Mouse (Mus musculus): ENCODE data around the gene Tapbp. TPM values are rescaled to one million over a fixed set of nuclear protein-coding genes. Genes with fewer than 3 reads are reported as not detected.
"Not testable (repeated sequence)": the region's sequence is repeated elsewhere in the genome, so short reads cannot be mapped to it uniquely, and the experiment has no call there.

Tapbp gene
- total and polyA plus RNA-seq, 3 experiments, result 45.3 to 134 (median 116) TPM

DNA sequence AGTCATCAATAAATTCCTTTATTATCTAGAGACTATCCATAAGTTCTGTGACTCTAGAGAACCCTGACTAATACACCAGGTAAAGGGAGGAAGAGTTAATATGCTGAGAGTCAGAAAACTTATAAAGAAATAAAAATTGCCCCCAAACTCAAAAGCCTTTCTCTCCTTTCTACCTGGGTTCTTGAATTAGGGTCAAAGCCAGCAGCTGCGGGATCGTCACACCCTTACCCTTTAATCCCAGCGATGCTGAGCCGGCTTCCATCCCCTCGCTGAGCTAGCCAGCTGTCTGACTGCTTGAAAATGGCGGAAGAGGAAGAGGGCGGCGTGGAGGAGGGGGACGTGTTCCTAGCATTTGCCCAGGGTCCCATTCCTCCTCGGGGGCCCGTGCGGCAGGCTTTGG is 42.2 kb upstream of the Tapbp start, which contains the start of gene Gm7029:
Gene Gm7029 (plus strand): TSS at position 301 of the 400 bp plus-strand sequence.
- dilution Hi-C loops (cut with MboI; ENCODE audit: extremely low pct_ligation_motif_present, extremely low pct_unique_long_range_greater_than_20kb, low sequenced_read_pairs); H3K27me3 ChIP-seq (replicated peaks); H3K4me3 ChIP-seq (replicated peaks in 1 of 3; ENCODE audit: low read depth in 2 of 3, low read length in 2 of 3, poor library complexity in 1 of 3); DNase-seq (ENCODE audit: extremely low read depth); H3K4me1 ChIP-seq (ENCODE audit: control insufficient read depth in 1 of 2, insufficient read depth in 2 of 2); H3K27ac ChIP-seq (ENCODE audit: insufficient read depth, low read depth); H3K79me2 ChIP-seq (replicated peaks; ENCODE audit: control insufficient read depth, extremely low read depth, insufficient read depth, poor library complexity, severe bottlenecking); H3K4me2 ChIP-seq (ENCODE audit: insufficient read depth, low read depth, poor library complexity, severe bottlenecking); H3K9ac ChIP-seq (ENCODE audit: insufficient read depth, low read depth); in situ Hi-C loops (cut with MboI; ENCODE audit: low pct_ligation_motif_present, low pct_unique_long_range_greater_than_20kb, low sequenced_read_pairs); H3K9me3 ChIP-seq (replicated peaks; ENCODE audit: low read length): not testable (repeated sequence)
- H3K36me3 ChIP-seq (replicated peaks in 1 of 2; ENCODE audit: control insufficient read depth in 1 of 2, insufficient read depth in 1 of 2, low read length in 1 of 2), result peaks cover 16 to 27% of the 10 kb centered on the region in 2 experiments

GRCm38 (mm10) chr17:33874411-33874810 is 41.3 kb upstream of the Tapbp start:
- H3K9ac ChIP-seq (ENCODE audit: insufficient read depth, low read depth), result no peak overlapping the region
- no peaks in the 10 kb centered on the region for H3K4me1 ChIP-seq (ENCODE audit: control insufficient read depth in 1 of 2, insufficient read depth in 2 of 2)
- no peaks in the 10 kb centered on the region for H3K27me3 ChIP-seq (replicated peaks)
- TF ChIP-seq CHD1 (IDR thresholded peaks at IDR 0.05; ENCODE audit: low read depth, low read length), result no peak
- TF ChIP-seq HCFC1 (IDR thresholded peaks at IDR 0.05; ENCODE audit: low read depth, low read length), result no peak
- no peak for TF ChIP-seq ETS1 (conservative IDR thresholded peaks at IDR 0.05; ENCODE audit: low read depth, low read length)
- no peak for TF ChIP-seq KAT2A (IDR thresholded peaks at IDR 0.05; ENCODE audit: insufficient replicate concordance, low read length)
- TF ChIP-seq ZC3H11A (IDR thresholded peaks at IDR 0.05; ENCODE audit: low read depth, low read length), result no peak
- TF ChIP-seq TBP (conservative IDR thresholded peaks at IDR 0.05; ENCODE audit: low read depth, low read length), result no peak
- TF ChIP-seq MYC (IDR thresholded peaks at IDR 0.05; ENCODE audit: low read depth, low read length), result no peak
- no peak for TF ChIP-seq MAZ (IDR thresholded peaks at IDR 0.05; ENCODE audit: low read depth, low read length)
- TF ChIP-seq ELF1 (IDR thresholded peaks at IDR 0.05; ENCODE audit: low read depth, low read length), result no peak
- TF ChIP-seq UBTF (IDR thresholded peaks at IDR 0.05; ENCODE audit: low read depth, low read length), result no peak
- no peak for TF ChIP-seq USF1 (IDR thresholded peaks at IDR 0.05; ENCODE audit: low read depth, low read length)
- TF ChIP-seq GABPA (IDR thresholded peaks at IDR 0.05; ENCODE audit: insufficient replicate concordance, low read depth, low read length), result no peak
- no peak for TF ChIP-seq JUN (IDR thresholded peaks at IDR 0.05; ENCODE audit: insufficient read depth, low read depth, low read length)
- TF ChIP-seq E2F4 (IDR thresholded peaks at IDR 0.05; ENCODE audit: insufficient replicate concordance, low read depth, low read length), result no peak
- no peak for TF ChIP-seq CTCF (conservative IDR thresholded peaks at IDR 0.05 in 1 of 2, IDR thresholded peaks at IDR 0.05 in 1 of 2; ENCODE audit: low read depth in 2 of 2, low read length in 2 of 2)
- no peak for TF ChIP-seq IRF4 (IDR thresholded peaks at IDR 0.05; ENCODE audit: low read depth, low read length)
- no peak for TF ChIP-seq NELFE (IDR thresholded peaks at IDR 0.05; ENCODE audit: low read depth, low read length)
- no peak for TF ChIP-seq MAFK (IDR thresholded peaks at IDR 0.05; ENCODE audit: insufficient replicate concordance, low read length)
- DNase-seq (ENCODE audit: extremely low read depth), result no peak
- in situ Hi-C loops (cut with MboI; ENCODE audit: low pct_ligation_motif_present, low pct_unique_long_range_greater_than_20kb, low sequenced_read_pairs) (no loop called here), dilution Hi-C loops (cut with MboI; ENCODE audit: extremely low pct_ligation_motif_present, extremely low pct_unique_long_range_greater_than_20kb, low sequenced_read_pairs) (no loop called here)
- no peak overlapping the region for H3K4me2 ChIP-seq (ENCODE audit: insufficient read depth, low read depth, poor library complexity, severe bottlenecking)
- H3K27ac ChIP-seq (ENCODE audit: insufficient read depth, low read depth), result no peak overlapping the region
- no peaks in the 10 kb centered on the region for H3K79me2 ChIP-seq (replicated peaks; ENCODE audit: control insufficient read depth, extremely low read depth, insufficient read depth, poor library complexity, severe bottlenecking)
- H3K36me3 ChIP-seq (replicated peaks in 1 of 2; ENCODE audit: control insufficient read depth in 1 of 2, insufficient read depth in 1 of 2, low read length in 1 of 2), result peaks cover 20 to 31% of the 10 kb centered on the region in 2 experiments
- no peaks in the 10 kb centered on the region for H3K9me3 ChIP-seq (replicated peaks; ENCODE audit: low read length)
- no peak overlapping the region for H3K4me3 ChIP-seq (replicated peaks in 1 of 3; ENCODE audit: low read depth in 2 of 3, low read length in 2 of 3, poor library complexity in 1 of 3)
